ENCODE assay signal across 19 mouse cellular contexts in genomic region chr12:31512634-31513411, GRCm38 (mm10). TPM values are rescaled to one million over a fixed set of nuclear protein-coding genes. Genes with fewer than 3 reads are reported as not detected.
"Had no signal": no experiment of that assay in that cellular context is flagged by ENCODE, and none has a peak within 500 bp of the region (broad histone marks: within the 10 kb centered on the region; RNA-seq: fewer than 3 reads in every experiment).

No protein-coding gene starts in this region.

- H3K9ac ChIP-seq: kidney, embryonic 15.5 days; liver, embryonic 13.5 days; neural tube, embryonic 13.5 days had no signal

- DNase-seq: kidney, adult 11 months; kidney, adult 8-10 months; kidney, postnatal 10 days; kidney, postnatal 36 days; layer of hippocampus, adult 9-11 months; liver, embryonic 13.5 days; lung, adult 2 months; lung, postnatal 14 days; lung, postnatal 4 days; thymus, postnatal 25 days had no signal

- H3K9me3 ChIP-seq: kidney, embryonic 15.5 days; liver, embryonic 13.5 days; neural tube, embryonic 13.5 days had no signal

- H3K36me3 ChIP-seq: kidney, embryonic 15.5 days; liver, embryonic 13.5 days; neural tube, embryonic 13.5 days had no signal

- H3K4me3 ChIP-seq: kidney, embryonic 15.5 days; liver, embryonic 13.5 days; myocyte; neural tube, embryonic 13.5 days had no signal

- ATAC-seq: midbrain, embryonic 16.5 days had no signal

- H3K27me3 ChIP-seq: kidney, embryonic 15.5 days; liver, embryonic 13.5 days; neural tube, embryonic 13.5 days had no signal

- H3K4me1 ChIP-seq: kidney, embryonic 15.5 days; liver, embryonic 13.5 days; neural tube, embryonic 13.5 days had no signal

- H3K27ac ChIP-seq: kidney, embryonic 15.5 days; liver, embryonic 13.5 days; neural tube, embryonic 13.5 days had no signal

- H3K4me2 ChIP-seq: kidney, embryonic 15.5 days; liver, embryonic 13.5 days; midbrain, embryonic 11.5 days; neural tube, embryonic 13.5 days had no signal

RNA-seq across cellular contexts. Expression of gene Slc26a4, which starts 46.9 kb away (rescaled TPM):
- total RNA-seq: megakaryocyte progenitor cell, adult 5-6 weeks; megakaryocyte-erythroid progenitor cell, adult 5-6 weeks; monocyte, adult 5-6 weeks had no signal
- polyA plus RNA-seq: liver, embryonic 13.5 days; lung, embryonic 16.5 days; midbrain, embryonic 11.5 days had no signal
